Comparison of ENCODE assay signal across 8 mouse cellular contexts in genomic region chr13:109823307-109824031, GRCm38 (mm10).
DNase-seq lines count a peak whose midpoint lies in the region; ATAC-seq lines count a peak whose summit lies in the region.

No protein-coding gene starts in this region.

- ATAC-seq in liver, embryonic 12.5 days: no peak
- ATAC-seq in neural tube, embryonic 12.5 days (ENCODE audit: low FRiP score, low read depth): no peak

- no peaks in the 10 kb centered on the region for H3K9me3 ChIP-seq in heart, embryonic 10.5 days
- no peaks in the 10 kb centered on the region for H3K9me3 ChIP-seq in liver, embryonic 12.5 days (replicated peaks)
- H3K9me3 ChIP-seq in neural tube, embryonic 12.5 days: no peaks in the 10 kb centered on the region

- peak; percentile 91 for DNase-seq in heart, adult 11 months
- DNase-seq in heart, postnatal 25 days (ENCODE audit: low spot score): no peak
- peak; percentile 72 to 73 for DNase-seq in cerebellum, postnatal 10 days
- DNase-seq in heart, embryonic 10.5 days (ENCODE audit: low spot score): no peak
- DNase-seq in kidney, adult 9 months: peak; percentile 42
- no peak for DNase-seq in spleen, adult 18-20 months

- no peaks in the 10 kb centered on the region for H3K27me3 ChIP-seq in heart, embryonic 10.5 days (ENCODE audit: insufficient read depth, poor library complexity, severe bottlenecking)
- no peaks in the 10 kb centered on the region for H3K27me3 ChIP-seq in liver, embryonic 12.5 days (replicated peaks)
- H3K27me3 ChIP-seq in neural tube, embryonic 12.5 days (replicated peaks): no peaks in the 10 kb centered on the region

- no peaks in the 10 kb centered on the region for H3K36me3 ChIP-seq in heart, embryonic 10.5 days
- no peaks in the 10 kb centered on the region for H3K36me3 ChIP-seq in liver, embryonic 12.5 days
- H3K36me3 ChIP-seq in neural tube, embryonic 12.5 days: no peaks in the 10 kb centered on the region

- H3K4me3 ChIP-seq in heart, embryonic 10.5 days: peak overlapping the region; percentile 52; the same call in 1 of the 2 replicates
- no peak overlapping the region for H3K4me3 ChIP-seq in liver, embryonic 12.5 days
- no peak overlapping the region for H3K4me3 ChIP-seq in neural tube, embryonic 12.5 days

- intact Hi-C loops in heart, postnatal 25 days (cut with DNase I): loop anchor here (2.0 kb wide), 2 partner anchors 47 to 79 kb away; no protein-coding TSS in a partner anchor

- H3K4me2 ChIP-seq in liver, embryonic 12.5 days: peak overlapping the region; percentile 72
- H3K4me2 ChIP-seq in neural tube, embryonic 12.5 days (replicated peaks): peak overlapping the region; percentile 63

- H3K9ac ChIP-seq in liver, embryonic 12.5 days: no peak overlapping the region
- 0 out of 2 replicates have a peak overlapping the region, but pooled peaks have one; percentile 1 for H3K9ac ChIP-seq in neural tube, embryonic 12.5 days

- 26% methylated on average over 11 of the region's 11 CpGs for WGBS in heart, embryonic 10.5 days
- 56% methylated on average over 11 of the region's 11 CpGs for whole genome bisulfite sequencing in liver, embryonic 12.5 days (ENCODE audit: insufficient replicate concordance)
- 31% methylated on average over 11 of the region's 11 CpGs for WGBS in neural tube, embryonic 12.5 days

- peak overlapping the region; percentile 91 for H3K27ac ChIP-seq in heart, embryonic 10.5 days
- H3K27ac ChIP-seq in liver, embryonic 12.5 days: peak overlapping the region; percentile 77
- H3K27ac ChIP-seq in neural tube, embryonic 12.5 days: peak overlapping the region; percentile 83; the same call in 1 of the 2 replicates

- peaks cover 43% of the 10 kb centered on the region for H3K4me1 ChIP-seq in heart, embryonic 10.5 days
- peaks cover 54% of the 10 kb centered on the region for H3K4me1 ChIP-seq in liver, embryonic 12.5 days
- peaks cover 28% of the 10 kb centered on the region for H3K4me1 ChIP-seq in neural tube, embryonic 12.5 days

Comparison
In these comparisons a context has a peak if more than half of its experiments do, and no peak if none do; other contexts are left out.
1. DNase-seq: peak in heart, adult 11 months (single experiment), cerebellum, postnatal 10 days (2 of 2) and kidney, adult 9 months (single experiment); none in heart, postnatal 25 days (single experiment), heart, embryonic 10.5 days (single experiment) and spleen, adult 18-20 months (0 of 2).
2. Peak in every context shown above with its lines, with median percentiles within 50 percentile points of each other: H3K27ac ChIP-seq.